Mouse (Mus musculus) layer of hippocampus, adult 9-11 months (tissue): ENCODE data around the gene Acadm.

Experiments used
- DNase-seq: peaks from one replicate; pipeline ENCODE4 v3.0.0; 2022

Gene Acadm

DNA sequence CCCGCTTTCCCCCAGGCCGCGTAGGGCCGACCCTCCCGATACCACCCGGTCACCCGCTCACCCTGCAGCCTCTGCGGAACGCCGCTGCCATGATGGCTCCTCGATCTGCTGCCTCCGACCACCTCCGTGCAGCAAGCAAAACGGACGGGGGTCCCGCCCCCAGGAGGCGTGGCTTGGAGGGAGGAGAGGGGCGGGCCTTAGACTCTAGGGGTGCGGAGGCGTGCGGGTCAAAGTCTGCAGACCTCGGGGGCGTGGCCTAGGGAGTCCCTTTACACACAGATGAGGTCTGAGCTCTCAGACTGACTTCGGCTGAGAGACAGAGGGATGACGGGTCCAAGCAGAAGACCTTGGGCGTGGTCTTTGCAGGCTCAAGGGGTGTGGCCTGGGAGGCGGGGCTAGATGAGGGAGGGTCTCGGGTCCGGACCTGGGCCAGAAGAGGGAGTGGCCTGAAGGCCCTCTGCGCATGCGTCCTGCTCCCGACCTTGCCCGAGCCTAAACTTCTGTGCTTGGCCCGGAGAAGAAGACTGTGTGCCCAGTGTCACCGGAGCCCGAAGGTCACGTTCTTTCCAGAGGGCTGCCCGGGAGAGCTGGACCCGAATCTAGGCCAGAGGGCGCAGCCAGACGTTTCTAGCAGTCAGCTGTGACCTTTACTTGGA is at the start of gene Acadm:
Gene Acadm (minus strand): TSS at position 298 of the 656 bp plus-strand sequence.
- DNase-seq: peak; percentile 98

- no peak for DNase-seq
Measured at GRCm38 (mm10) chr3:153984428-153985340, 40.3 kb upstream of the Acadm start.

- DNase-seq: no peak
Measured at GRCm38 (mm10) chr3:153980611-153981010, 36.2 kb upstream of the Acadm start.

DNA sequence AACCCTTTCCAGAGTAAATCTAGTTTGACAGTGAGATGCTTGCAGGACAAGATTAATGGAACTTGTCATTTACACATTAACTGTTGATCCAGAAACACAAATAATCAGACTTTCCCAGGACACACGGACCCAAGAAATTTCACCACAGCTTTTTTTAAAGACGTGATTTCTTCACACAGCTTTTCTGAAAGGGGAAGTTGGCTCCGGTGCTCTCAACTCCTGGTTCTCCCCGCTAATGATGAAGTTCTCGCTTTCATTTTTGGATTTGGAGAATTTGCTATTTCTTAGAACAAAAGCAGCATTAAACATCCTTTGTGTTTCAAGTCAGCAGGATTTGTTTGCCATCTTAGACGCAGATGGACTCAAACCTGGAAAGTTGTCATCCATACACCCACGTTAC is 31.4 kb upstream of the Acadm start:
- DNase-seq: no peak

DNA sequence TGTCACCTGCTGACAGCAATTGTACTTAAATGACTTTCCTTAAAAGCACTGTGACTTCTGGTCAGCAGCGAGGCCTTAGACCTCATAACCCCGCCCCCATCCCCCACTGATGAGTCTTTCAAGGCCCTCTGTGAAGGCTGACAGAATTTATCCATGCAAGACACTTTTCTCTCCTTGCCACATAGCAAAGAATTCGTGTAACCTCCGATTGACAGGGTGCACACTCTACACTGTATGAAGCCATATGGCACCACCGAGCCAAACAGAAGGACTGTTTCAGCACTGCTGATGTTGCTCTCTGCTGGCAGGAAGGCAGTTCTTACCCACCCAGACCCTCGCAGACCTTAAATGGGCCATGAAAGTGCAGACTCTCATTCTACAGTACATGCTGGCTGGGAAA is 30.6 kb upstream of the Acadm start:
- DNase-seq: no peak

- DNase-seq: no peak
Measured at GRCm38 (mm10) chr3:153973949-153974760, 29.7 kb upstream of the Acadm start.

- DNase-seq: peak; percentile 43
Measured at GRCm38 (mm10) chr3:153973171-153973948, 28.9 kb upstream of the Acadm start, which contains the start of gene Slc44a5. Gene Slc44a5 (plus strand): TSS chr3:153973436.

- DNase-seq: no peak
Measured at GRCm38 (mm10) chr3:153969451-153969850, 25.0 kb upstream of the Acadm start.

GRCm38 (mm10) chr3:153968549-153968948 is 24.1 kb upstream of the Acadm start:
- peak; percentile 51 for DNase-seq

GRCm38 (mm10) chr3:153967447-153967846 is 23.0 kb upstream of the Acadm start:
- no peak for DNase-seq

DNA sequence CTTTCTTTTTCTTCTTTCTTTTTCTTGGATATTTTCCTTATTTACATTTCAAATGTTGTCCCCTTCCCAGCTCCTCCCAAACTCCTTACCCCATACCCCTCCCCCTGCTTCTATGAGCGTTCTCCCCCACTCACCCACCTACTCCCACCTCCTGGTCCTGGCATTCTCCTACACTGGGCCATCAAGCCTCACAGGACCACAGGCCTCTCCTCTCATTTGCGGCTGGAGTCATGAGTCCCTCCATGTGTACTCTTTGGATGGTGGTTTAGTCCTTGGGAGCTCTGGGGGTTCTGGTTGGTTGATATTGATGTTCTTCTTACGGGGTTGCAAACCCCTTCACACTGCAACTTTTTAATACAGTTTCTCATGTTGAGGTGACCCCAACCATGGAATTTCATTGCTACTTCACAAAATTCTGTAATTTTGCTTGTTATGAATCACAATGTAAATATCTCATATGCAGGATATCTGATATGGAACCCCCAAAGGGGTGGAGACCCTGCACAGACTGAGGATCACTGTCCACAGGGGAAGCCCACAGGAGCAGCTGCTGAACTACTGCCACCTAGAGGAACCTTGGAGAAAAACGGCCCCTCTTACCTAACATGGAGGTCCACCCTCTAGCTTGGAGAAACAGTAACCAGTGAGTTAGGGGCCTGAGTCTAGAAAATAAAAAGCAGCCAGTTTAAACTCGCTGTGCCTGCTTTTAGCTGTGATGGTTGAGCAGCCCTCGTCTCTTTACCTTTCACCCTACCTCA is 17.4 kb upstream of the Acadm start:
- no peak for DNase-seq

- DNase-seq: no peak
Measured at GRCm38 (mm10) chr3:153960884-153961283, 16.5 kb upstream of the Acadm start.

DNA sequence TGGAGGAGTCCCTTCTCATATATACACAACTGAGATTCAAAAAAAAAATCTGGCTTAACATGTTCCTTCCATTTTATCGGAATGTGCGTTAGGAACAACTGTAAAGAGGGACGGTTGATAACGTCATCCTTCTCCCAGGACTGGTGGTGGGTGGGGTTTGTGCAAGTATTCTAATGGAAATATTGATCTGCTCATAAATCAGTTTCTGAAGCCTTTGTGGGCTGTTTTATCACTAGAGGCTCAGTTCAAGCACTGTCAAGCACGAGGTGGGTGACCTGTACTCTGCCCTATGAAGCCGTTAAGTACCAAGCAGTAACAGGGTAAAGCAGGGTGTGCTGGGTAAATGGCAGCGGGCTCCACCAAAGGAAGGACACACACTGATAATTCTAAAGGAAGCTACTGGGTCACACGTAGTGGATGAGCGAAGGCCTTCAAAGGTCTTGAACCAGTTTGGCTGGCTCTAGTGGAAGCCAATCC is 15.3 kb upstream of the Acadm start:
- DNase-seq: no peak

GRCm38 (mm10) chr3:153959035-153959730 is 14.8 kb upstream of the Acadm start:
- DNase-seq: no peak

- DNase-seq: no peak
Measured at GRCm38 (mm10) chr3:153957916-153958315, 13.5 kb upstream of the Acadm start.

DNA sequence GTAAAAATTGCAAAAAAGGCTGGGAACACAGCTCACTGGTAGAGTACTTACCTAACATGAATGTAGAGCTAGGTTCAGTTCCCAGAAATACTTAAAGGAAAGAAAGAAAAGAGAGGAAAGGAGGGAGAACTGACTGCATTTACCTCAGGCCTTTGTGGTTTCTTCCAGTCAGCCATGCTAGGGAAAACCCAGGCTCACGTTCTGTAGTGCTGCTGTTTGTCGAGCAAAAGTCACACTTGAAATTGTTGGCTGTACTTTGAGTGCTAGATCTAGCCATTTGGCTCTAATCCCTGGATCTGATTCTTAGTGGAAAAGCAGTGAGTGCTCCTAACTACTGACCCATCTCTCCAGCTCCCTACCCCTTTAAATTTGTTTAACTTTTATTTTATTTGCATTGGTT is 3.7 kb upstream of the Acadm start:
- DNase-seq: no peak

- DNase-seq: no peak
Measured at GRCm38 (mm10) chr3:153947271-153947670, 2.8 kb upstream of the Acadm start.

DNA sequence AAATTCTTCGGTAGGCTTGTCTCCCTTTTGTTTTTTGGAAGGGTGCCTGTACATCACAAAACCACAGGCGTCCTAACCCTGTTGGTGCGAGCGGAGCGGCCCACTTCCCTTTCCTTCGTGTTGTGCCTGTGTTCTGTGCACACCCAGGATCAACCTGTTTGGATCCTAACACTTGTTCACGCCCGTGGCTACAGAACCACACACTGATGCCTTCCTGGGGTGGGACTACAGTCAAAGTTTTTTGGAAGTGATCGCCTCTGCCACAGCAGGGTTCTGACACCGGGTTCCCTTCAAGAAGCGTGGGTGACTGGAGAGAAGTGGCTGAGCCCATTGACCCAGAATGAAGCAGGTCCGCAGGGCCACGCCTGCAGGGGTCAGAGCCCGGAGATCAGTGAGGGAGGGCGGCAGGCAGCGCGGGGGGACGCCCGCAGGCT is 514 bp downstream of the Acadm start:
- no peak for DNase-seq

DNA sequence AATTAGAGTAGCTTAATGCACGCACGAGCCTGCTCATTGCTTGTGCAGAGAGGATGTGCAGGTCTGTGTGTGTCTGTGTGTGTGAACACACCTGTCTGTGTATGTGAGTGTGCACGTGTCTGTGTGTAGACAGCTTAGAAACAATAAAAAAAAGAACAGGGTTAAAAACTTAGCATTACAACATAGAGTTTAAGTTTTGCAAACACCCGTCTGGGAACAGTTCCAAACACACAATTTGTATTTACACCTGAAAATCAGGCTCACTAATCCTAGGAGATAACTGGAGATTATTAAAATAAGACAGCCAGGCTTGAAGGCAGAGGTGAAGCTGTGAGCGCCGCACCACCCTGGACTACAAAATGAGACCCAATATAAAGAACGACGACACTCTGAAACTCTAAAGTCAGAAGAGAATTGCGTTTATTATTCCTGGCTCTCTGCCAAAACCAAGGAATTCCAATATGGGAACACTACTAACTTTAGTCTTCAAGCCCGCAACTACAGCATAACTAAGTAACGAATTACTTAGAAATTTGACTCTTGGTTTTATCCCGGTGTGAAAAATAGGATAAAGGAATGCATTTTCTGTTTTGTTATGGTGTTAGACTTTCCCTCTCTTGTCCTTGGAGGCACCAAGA is 1.3 kb downstream of the Acadm start:
- DNase-seq: no peak

- DNase-seq: no peak
Measured at GRCm38 (mm10) chr3:153941613-153942012, 2.8 kb downstream of the Acadm start.
